Mouse (Mus musculus): Measurements from ENCODE around the gene C1qtnf7. TPM values are rescaled to one million over a fixed set of nuclear protein-coding genes. Genes with fewer than 3 reads are reported as not detected.

C1qtnf7 gene
- polyA plus RNA-seq, 1 experiment = not detected

DNA sequence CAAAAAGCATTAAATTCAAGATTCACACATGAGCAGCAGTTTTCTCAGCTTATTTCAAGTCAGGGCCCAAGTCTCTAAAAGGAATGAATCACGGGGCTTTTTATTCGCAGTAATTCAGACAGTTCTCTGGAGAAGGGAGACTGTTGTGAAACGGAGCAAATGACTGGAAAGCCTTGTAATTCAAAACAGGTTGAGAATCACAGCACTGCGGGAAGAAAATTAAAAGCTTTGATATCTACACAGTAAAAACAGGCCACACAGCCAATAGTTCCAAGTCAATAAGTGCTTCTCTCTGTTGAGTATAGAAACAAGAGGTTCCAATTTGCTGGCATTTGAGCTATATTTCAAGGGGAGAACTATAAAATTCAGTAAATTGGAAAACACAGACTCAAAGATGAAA, 129.7 kb downstream of the C1qtnf7 start:
- Histone ChIP-seq H3K4me1 (ENCODE audit: control insufficient read depth, insufficient read depth, low read length) (no peaks in the 10 kb centered on the region), H3K27ac (ENCODE audit: insufficient read depth, low read depth, low read length) (no peak overlapping the region), H3K4me3 (ENCODE audit: insufficient read depth, low read length) (no peak overlapping the region)
- TF ChIP-seq POLR2A (IDR thresholded peaks at IDR 0.05; ENCODE audit: borderline replicate concordance, low read depth, low read length) = no peak
- no peak for TF ChIP-seq CTCF (IDR thresholded peaks at IDR 0.05; ENCODE audit: low read depth, low read length)

DNA sequence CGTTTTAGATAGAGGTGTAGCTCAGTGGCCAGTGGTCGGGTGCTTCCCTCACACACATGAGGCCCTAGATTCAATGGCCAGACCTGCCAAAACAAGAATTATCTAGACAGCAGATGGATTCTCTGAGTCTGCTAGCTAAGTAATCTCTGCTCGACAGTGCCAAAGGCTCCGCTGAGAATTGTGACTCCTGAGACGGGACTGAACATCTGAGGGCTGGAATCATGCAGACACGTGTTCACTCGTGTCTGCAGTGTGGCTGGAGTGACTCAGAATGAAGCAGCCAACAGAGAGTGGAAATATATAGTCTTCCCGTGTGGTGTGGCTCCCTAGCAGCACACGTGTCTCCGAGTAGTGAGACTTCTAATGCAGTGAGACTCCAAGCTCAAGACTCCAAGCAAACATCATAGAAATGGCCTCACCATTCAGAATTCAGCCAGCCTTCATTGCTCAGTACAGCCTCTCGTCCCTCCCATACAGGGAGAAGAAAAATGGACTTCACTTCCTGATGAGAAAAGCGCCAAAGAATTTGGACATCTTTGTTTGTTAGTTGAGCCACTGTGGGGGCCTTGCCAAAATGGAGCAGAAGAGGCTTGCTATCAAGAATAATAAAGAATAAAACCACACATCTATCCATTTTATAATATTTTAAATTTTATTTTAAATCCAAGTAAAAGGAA, 131.9 kb downstream of the C1qtnf7 start:
- Histone ChIP-seq H3K4me1 (ENCODE audit: control insufficient read depth, insufficient read depth, low read length) (no peaks in the 10 kb centered on the region), H3K27ac (ENCODE audit: insufficient read depth, low read depth, low read length) (no peak overlapping the region), H3K4me3 (ENCODE audit: insufficient read depth, low read length) (no peak overlapping the region)
- TF ChIP-seq POLR2A (IDR thresholded peaks at IDR 0.05; ENCODE audit: borderline replicate concordance, low read depth, low read length) = no peak
- TF ChIP-seq CTCF (IDR thresholded peaks at IDR 0.05; ENCODE audit: low read depth, low read length) = no peak

DNA sequence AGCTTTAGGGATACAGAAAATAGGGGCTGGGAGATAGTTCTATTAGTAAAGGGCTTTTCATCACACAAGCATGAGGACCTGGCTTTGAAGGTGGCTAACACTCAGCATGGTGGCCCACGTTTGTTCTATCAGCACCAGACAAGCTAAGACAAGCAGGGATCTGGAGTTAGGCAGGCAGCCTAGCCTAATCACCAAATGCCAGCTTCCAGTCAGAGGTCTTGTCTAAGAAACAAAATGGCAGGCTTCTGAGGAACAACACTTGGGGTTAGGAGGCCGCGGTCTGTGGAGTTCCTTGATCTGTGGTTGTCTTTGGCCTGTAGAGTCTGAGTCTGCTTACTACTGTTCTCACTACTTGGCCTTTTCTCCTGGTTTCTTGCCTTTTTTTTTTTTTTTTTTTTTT, 146.2 kb downstream of the C1qtnf7 start:
- no peak overlapping the region for H3K27ac ChIP-seq (ENCODE audit: insufficient read depth, low read depth, low read length)
- TF ChIP-seq CTCF (IDR thresholded peaks at IDR 0.05; ENCODE audit: low read depth, low read length) (no peak), POLR2A (IDR thresholded peaks at IDR 0.05; ENCODE audit: borderline replicate concordance, low read depth, low read length) (no peak)

DNA sequence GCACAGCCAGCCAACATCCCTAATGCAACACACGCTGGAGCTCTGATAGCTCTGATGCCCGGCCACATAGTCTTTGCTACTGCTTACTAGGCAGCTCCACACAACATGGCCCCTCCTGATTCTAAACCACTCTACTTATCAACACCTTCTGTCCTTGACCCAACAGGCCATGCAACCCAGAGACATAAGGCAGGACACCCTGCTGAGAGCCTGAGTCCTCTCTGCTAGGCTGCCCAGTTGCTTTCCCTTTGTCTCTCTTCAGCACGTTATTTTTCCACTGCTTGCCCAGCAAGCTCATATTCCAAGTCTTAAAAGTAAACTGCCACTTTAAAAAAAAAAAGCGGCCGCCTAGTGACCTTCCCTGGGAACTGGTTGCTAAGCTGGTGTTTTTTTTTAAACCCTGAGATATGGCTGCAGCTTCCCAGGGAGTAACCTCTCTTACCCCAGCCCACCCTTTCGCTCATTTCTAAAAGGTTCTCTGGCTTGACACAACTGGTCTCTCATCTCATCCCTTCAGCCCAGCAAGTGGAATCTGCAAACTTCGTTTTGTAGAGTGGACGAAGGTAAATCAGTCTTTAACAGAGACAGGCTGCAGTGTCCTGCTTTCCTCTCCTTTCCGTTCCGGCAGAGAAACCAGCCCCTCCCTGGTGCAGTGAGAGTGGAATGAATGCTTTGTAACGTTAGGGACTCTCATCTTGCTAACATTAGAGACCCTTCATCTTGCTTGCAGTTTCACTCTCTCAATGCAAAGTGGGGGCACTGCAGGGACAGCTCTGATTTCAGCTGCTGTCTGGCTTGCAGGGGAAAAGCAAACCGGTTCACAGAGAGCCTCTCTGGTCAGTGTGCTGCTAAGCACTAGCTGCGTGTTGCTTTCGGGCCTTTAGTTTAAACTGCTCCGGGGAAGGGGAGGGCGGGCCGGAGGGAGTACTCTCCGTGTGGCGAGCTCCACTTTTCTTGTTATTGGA, 146.9 kb downstream of the C1qtnf7 start, which contains the start of gene Cc2d2a:
Gene Cc2d2a (plus strand): TSS at position 350 of the 965 bp plus-strand sequence.
- Histone ChIP-seq H3K4me3 (ENCODE audit: insufficient read depth, low read length) (peak within 1 kb of the TSS; percentile 10), H3K27ac (ENCODE audit: insufficient read depth, low read depth, low read length) (no peak within 1 kb of the TSS), H3K4me1 (ENCODE audit: control insufficient read depth, insufficient read depth, low read length) (no peaks in the 10 kb centered on the region)
- TF ChIP-seq POLR2A (IDR thresholded peaks at IDR 0.05; ENCODE audit: borderline replicate concordance, low read depth, low read length) (no peak), CTCF (IDR thresholded peaks at IDR 0.05; ENCODE audit: low read depth, low read length) (no peak)

More for the DNA sequence above, 146.2 kb downstream of the C1qtnf7 start:
- Histone ChIP-seq H3K4me1 (ENCODE audit: control insufficient read depth, insufficient read depth, low read length) (no peaks in the 10 kb centered on the region), H3K4me3 (ENCODE audit: insufficient read depth, low read length) (no peak overlapping the region)

DNA sequence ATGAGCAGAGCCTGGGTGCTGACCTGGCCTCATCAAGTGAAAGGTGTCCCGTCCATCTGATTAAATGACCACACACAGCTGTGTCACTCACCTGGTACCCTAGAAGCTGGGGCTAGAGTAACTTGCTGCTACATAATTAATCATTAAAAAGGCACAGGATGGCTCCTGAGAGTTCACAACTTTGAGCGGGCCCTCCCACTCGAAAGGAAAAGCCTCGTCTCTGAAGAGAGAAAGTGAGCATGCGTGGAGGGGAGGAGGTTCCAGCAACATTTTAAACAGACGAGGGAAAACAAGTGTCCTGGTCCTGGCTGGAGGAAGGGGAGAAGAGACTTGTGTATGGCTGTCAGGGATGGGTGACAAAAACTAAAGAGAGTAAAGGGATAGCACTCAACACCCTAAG, 148.2 kb downstream of the C1qtnf7 start:
- H3K4me3 ChIP-seq (ENCODE audit: insufficient read depth, low read length) = no peak overlapping the region
- TF ChIP-seq CTCF (IDR thresholded peaks at IDR 0.05; ENCODE audit: low read depth, low read length) = no peak
- TF ChIP-seq POLR2A (IDR thresholded peaks at IDR 0.05; ENCODE audit: borderline replicate concordance, low read depth, low read length) = no peak
- no peaks in the 10 kb centered on the region for H3K4me1 ChIP-seq (ENCODE audit: control insufficient read depth, insufficient read depth, low read length)

DNA sequence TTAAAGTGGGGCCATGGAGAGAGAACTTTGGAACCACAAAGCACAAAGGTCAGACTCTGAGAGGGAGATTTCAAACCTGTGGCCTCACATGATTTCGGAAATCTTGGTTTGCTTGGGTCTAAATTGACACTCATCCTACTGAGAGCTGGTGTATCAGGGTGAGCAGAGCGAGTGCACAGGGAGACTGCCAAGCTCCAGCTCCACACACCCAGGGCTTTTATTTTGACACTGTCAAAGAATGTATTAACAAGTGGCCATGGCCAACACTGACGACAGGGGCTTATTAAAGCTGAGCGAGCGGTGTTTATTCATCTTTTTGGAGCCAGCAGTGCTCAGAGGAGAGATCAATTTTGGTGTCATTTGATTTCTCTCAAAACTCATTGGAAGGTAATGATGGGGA, 149.8 kb downstream of the C1qtnf7 start:
- TF ChIP-seq POLR2A (IDR thresholded peaks at IDR 0.05; ENCODE audit: borderline replicate concordance, low read depth, low read length) = no peak
- TF ChIP-seq CTCF (IDR thresholded peaks at IDR 0.05; ENCODE audit: low read depth, low read length) = no peak
- Histone ChIP-seq H3K27ac (ENCODE audit: insufficient read depth, low read depth, low read length) (no peak overlapping the region), H3K4me1 (ENCODE audit: control insufficient read depth, insufficient read depth, low read length) (no peaks in the 10 kb centered on the region), H3K4me3 (ENCODE audit: insufficient read depth, low read length) (no peak overlapping the region)

More for the DNA sequence above, 148.2 kb downstream of the C1qtnf7 start:
- no peak overlapping the region for H3K27ac ChIP-seq (ENCODE audit: insufficient read depth, low read depth, low read length)

Other genes with a start within 250 kb of the C1qtnf7 start
- gene Cc2d2a, start 146.8 kb downstream of the C1qtnf7 start, polyA plus RNA-seq (2012; ENCODE audit: insufficient read depth, insufficient read length, missing spikeins) = 0.48 and 0.78 TPM in 2 replicates

Data from bone marrow macrophage, adult 2 months (primary cell).